Mouse (Mus musculus) 416B (cell line): Measurements from ENCODE around the gene Olfr293.

Experiments
- DNase-seq: peaks from one replicate; pipeline ENCODE4 v3.0.0; 2011; ENCODE audit warnings: low read depth

Olfr293 gene

GRCm38 (mm10) chr7:86648761-86649160 lies at the start of gene Olfr293:
Olfr293 (plus strand) TSS chr7:86649061.
- DNase-seq, result no peak

- DNase-seq, result no peak
Measured at GRCm38 (mm10) chr7:86616543-86616942, 32.3 kb upstream of the Olfr293 start, which contains the start of gene Olfr294. Olfr294 (minus strand) TSS chr7:86616643.

- DNase-seq, result no peak
Measured at GRCm38 (mm10) chr7:86688030-86688429, 39.2 kb downstream of the Olfr293 start, which contains the start of gene Olfr292. Olfr292 (plus strand) TSS chr7:86688330.
